Mouse (Mus musculus) C2C12 (cell line): ENCODE data around the gene Zfp248.

Source experiments
- CTCF ChIP-seq: IDR thresholded peaks from one replicate; pipeline ENCODE4 v1.5.1; 2011; ENCODE audit not compliant: control insufficient read depth, insufficient read depth, insufficient read length
- MAX ChIP-seq: IDR thresholded peaks from one replicate; pipeline ENCODE4 v1.6.1; 2011; ENCODE audit warnings: mild to moderate bottlenecking, control low read depth
- MYOD1 ChIP-seq: IDR thresholded peaks from one replicate; pipeline ENCODE4 v1.6.1; 2011; ENCODE audit warnings: low read depth; ENCODE audit not compliant: control insufficient read depth, insufficient read length
- MYOG ChIP-seq: IDR thresholded peaks from one replicate; pipeline ENCODE4 v1.6.1; 2011; ENCODE audit not compliant: control insufficient read depth, insufficient read length; ENCODE audit errors: extremely low read depth
- USF1 ChIP-seq: IDR thresholded peaks from one replicate; pipeline ENCODE4 v1.6.1; 2011; ENCODE audit warnings: low read depth, mild to moderate bottlenecking, control low read depth, moderate library complexity

- TF ChIP-seq MYOD1 (no peak), CTCF (no peak), MAX (no peak), MYOG (no peak), USF1 (no peak)
Observed at GRCm38 (mm10) chr6:118431502-118431901, 23.8 kb downstream of the Zfp248 start.
